Mouse (Mus musculus) inflammation-experienced regulatory T-cells, adult 16 weeks (primary cell): ENCODE measurements around the gene BC048507. TPM values are rescaled to one million over a fixed set of nuclear protein-coding genes. Genes with fewer than 3 reads are reported as not detected.

Source experiments
- polyA plus RNA-seq: library from polyadenylated mRNA; unstranded; fragments of 100-300 nt; shearing (Covaris generic); gene quantifications from one replicate; pipeline ENCODE4 v1.2.1, GENCODE M21; 2017

BC048507 gene
- not detected for polyA plus RNA-seq

DNA sequence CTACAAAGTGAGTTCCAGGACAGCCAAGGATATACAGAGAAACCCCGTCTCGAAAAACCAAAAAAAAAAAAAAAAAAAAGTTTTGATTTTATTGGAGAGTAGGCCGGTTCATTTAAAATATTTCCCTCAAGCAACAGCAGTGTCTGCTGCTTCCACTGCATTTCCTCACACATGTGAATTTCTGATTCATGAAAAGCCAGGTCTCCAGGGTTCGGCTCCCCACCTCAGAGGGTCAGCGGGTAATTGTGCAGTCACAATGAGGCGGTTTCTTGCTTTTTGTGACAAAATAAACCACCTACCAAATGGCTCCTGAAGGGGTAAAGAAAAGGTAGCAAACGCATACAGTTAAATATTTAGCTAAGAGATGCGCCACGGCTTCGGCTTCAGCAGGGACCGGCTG lies at the start of gene BC048507:
TSS of gene BC048507 (plus strand) at position 301 of the 400 bp plus-strand sequence.

DNA sequence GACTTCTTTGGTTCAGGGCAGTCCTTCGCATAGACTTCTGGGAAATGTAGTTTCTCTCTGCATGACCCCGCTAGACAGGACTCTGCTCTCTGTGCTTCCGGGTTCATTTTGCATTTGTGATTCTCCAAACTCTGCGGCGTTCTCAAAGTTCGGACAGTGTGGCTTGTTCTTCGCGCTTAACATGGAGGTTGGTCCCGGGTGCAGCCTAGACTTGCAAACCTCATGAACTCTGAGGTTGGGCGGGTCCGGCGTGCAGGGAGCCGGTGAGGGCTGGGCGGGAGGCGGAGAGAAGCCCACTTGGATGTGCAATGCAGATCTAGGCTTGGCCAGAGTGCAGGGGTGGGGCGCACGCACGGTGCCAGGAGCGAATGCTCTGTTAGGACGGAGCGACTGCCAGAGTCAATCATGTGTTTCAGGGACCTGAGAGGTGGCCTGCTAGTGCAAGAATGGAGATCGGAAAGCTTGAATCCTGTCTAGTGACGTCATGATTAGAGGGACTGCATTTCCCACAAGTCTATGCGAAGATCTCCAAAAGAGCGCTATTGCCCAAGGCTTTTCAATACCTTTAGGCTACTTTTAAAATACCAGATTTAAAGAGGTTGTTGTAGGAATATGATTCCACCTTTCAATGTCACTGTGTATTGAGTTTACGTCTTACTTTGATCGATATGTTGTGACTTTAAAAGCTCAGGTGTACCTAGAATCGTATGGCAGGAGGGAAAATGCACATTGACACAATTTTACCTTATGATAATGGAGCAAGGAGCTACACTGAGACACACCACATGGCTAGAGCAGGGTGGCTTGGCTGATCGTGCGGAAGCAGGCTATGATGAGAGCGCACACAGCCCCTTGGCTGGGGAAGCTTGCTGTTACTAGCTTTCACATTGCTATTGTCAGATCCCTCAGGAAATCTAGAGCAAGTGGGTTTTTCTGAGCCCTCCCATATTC lies 49.1 kb upstream of the BC048507 start, which contains the start of gene Zfp273:
TSS of gene Zfp273 (plus strand) at position 31 of the 951 bp plus-strand sequence.

GRCm38 (mm10) chr13:67830911-67831336 lies 32.2 kb upstream of the BC048507 start, which contains the start of gene Gm10037:
Gene Gm10037 (plus strand): TSS chr13:67831106.

Other genes starting within 250 kb of the BC048507 start
- gene Gm49345, start 225.6 kb upstream of the BC048507 start, polyA plus RNA-seq = 5.3 TPM
- 11.5 TPM for gene Zfp729a, start 225.5 kb upstream of the BC048507 start, polyA plus RNA-seq
- 24.9 TPM for gene Zfp738, start 176.3 kb upstream of the BC048507 start, polyA plus RNA-seq
- gene Zfp65, start 134.2 kb upstream of the BC048507 start, polyA plus RNA-seq = 11.0 TPM
- gene Zfp85, start 108.1 kb upstream of the BC048507 start, polyA plus RNA-seq = 10.3 TPM
- 2.2 TPM for gene Zfp493, start 83.6 kb upstream of the BC048507 start, polyA plus RNA-seq
- 6.7 TPM for gene Zfp273, start 49.6 kb upstream of the BC048507 start, polyA plus RNA-seq
- 1.0 TPM for gene Gm10037, start 32.2 kb upstream of the BC048507 start, polyA plus RNA-seq